In the genomic region with DNA sequence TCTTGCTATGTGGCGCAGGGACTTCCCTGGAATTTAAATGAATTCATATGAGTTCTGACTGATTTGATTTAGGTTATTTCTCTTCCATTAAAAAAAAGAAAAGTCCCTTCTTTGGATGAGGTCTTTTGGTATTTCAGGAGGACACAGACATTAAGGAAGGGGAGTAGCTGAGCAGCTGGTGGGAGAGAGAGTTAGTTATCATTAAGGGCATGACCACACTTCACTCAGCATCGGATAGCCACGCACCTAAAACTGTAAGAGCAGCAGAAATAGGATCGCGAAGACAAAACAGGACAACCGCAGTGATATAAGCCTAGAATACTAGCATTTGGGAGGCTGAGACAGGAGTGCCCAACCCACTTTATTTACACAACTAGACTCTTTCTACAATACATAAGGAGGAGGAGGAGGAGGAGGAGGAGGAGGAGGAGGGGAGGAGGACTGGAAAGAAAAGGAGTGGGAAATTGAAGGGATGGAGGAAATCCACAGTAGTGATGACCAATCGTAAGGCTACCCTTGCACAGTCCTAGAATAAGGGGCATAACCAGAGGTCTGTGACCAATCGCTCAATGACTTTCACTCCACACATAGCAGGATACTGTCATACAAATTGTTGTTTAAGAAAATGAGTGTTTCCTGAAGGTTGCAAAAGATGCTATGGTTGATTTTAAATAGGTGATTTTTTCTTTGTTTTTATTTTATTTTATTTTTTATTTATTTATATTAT, we compare ENCODE assay signal across 24 mouse cellular contexts.
A peak's percentile ranks its signal among the peaks of the same experiment; 100 is the strongest.
DNase-seq lines count a peak whose midpoint lies in the region; ATAC-seq and TF ChIP-seq lines count a peak whose summit lies in the region.
"Had no signal": no experiment of that assay in that cellular context is flagged by ENCODE, and none has a peak within 500 bp of the region (broad histone marks: within the 10 kb centered on the region; RNA-seq: fewer than 3 reads in every experiment).

No protein-coding gene starts in this region.

- H3K4me1 ChIP-seq in megakaryocyte, embryonic 14.5 days: peaks cover 37% of the 10 kb centered on the region
- H3K4me1 ChIP-seq in G1E (ENCODE audit: insufficient read depth, low read depth, low read length): peaks cover 34% of the 10 kb centered on the region
- H3K4me1 ChIP-seq in liver, embryonic 14.5 days (replicated peaks; ENCODE audit: control insufficient read depth in 2 of 2, insufficient read depth in 2 of 2, low read length in 1 of 2): peaks cover 0 to 9% of the 10 kb centered on the region in 2 experiments; a peak in 2 of 4 replicates
- H3K4me1 ChIP-seq: heart, embryonic 10.5 days; neural tube, embryonic 15.5 days had no signal

- no peaks in the 10 kb centered on the region for H3K27me3 ChIP-seq in megakaryocyte, embryonic 14.5 days (replicated peaks)
- no peaks in the 10 kb centered on the region for H3K27me3 ChIP-seq in G1E (ENCODE audit: insufficient read depth, low read length)
- no peaks in the 10 kb centered on the region for H3K27me3 ChIP-seq in liver, embryonic 14.5 days (ENCODE audit: control insufficient read depth, insufficient read depth, low read length)
- H3K27me3 ChIP-seq: CH12.LX; neural tube, embryonic 15.5 days had no signal

- H3K27ac ChIP-seq in liver, embryonic 14.5 days: no peak overlapping the region
- H3K27ac ChIP-seq: heart, embryonic 10.5 days; hindbrain, embryonic 14.5 days; kidney, postnatal 0 days; neural tube, embryonic 15.5 days had no signal

- 40% methylated on average over 8 of the region's 8 CpGs for WGBS in liver, embryonic 14.5 days (ENCODE audit: insufficient replicate concordance)

- no peak for TF ChIP-seq CTCF in G1E (IDR thresholded peaks at IDR 0.05; ENCODE audit: low read depth, low read length)
- TF ChIP-seq CTCF in liver, embryonic 14.5 days (IDR thresholded peaks at IDR 0.05; ENCODE audit: low read depth): no peak

- peaks cover 3% of the 10 kb centered on the region for H3K36me3 ChIP-seq in megakaryocyte, embryonic 14.5 days (replicated peaks; ENCODE audit: low read length)
- H3K36me3 ChIP-seq in G1E (replicated peaks): no peaks in the 10 kb centered on the region
- H3K36me3 ChIP-seq in liver, embryonic 14.5 days (replicated peaks; ENCODE audit: control insufficient read depth, insufficient read depth, low read depth): no peaks in the 10 kb centered on the region
- H3K36me3 ChIP-seq: heart, embryonic 10.5 days; neural tube, embryonic 15.5 days had no signal

- peaks cover 4% of the 10 kb centered on the region; the same call in 1 of the 2 replicates for H3K9me3 ChIP-seq in megakaryocyte, embryonic 14.5 days
- peaks cover 3% of the 10 kb centered on the region; the same call in 1 of the 2 replicates for H3K9me3 ChIP-seq in G1E (replicated peaks)
- H3K9me3 ChIP-seq in liver, embryonic 14.5 days (ENCODE audit: control insufficient read depth, low read length): no peaks in the 10 kb centered on the region
- H3K9me3 ChIP-seq: heart, embryonic 10.5 days; neural tube, embryonic 15.5 days had no signal

- H3K4me2 ChIP-seq in liver, embryonic 14.5 days (ENCODE audit: low read depth): peak overlapping the region; percentile 58
- H3K4me2 ChIP-seq: hindbrain, embryonic 14.5 days; neural tube, embryonic 15.5 days had no signal

- TF ChIP-seq EP300 in liver, embryonic 14.5 days (IDR thresholded peaks at IDR 0.05; ENCODE audit: low read depth): no peak

- no peak for DNase-seq in G1E (ENCODE audit: low spot score)
- DNase-seq in MEL-GATA-1-ER (ENCODE audit: extremely low read depth, low read depth): peak; percentile 29
- no peak for DNase-seq in liver, embryonic 14.5 days (ENCODE audit: low read depth in 3 of 3, low spot score in 3 of 3)
- DNase-seq in Muller cell, postnatal 12 days (ENCODE audit: inconsistent ontology term): no peak
- no peak for DNase-seq in testis, postnatal 14 days (ENCODE audit: low spot score)
- DNase-seq: adrenal gland, postnatal 14 days; B cell, adult 2 months; cerebellum, adult 8-10 months; heart, postnatal 4 days; kidney, adult 18-20 months; left cerebral cortex, postnatal 4 days; right cerebral cortex, adult 18-20 months; thymus, adult 2 months; thymus, postnatal 4 days had no signal

- H3K4me3 ChIP-seq in megakaryocyte, embryonic 14.5 days (replicated peaks): peak overlapping the region; percentile 65
- no peak overlapping the region; the same call in 1 of the 2 replicates for H3K4me3 ChIP-seq in G1E (ENCODE audit: low read depth, low read length)
- no peak overlapping the region for H3K4me3 ChIP-seq in liver, embryonic 14.5 days (ENCODE audit: insufficient read depth in 1 of 2, low read depth in 2 of 2, low read length in 2 of 2)
- H3K4me3 ChIP-seq: heart, embryonic 10.5 days; myocyte; neural tube, embryonic 15.5 days had no signal

- no peak overlapping the region for H3K9ac ChIP-seq in liver, embryonic 14.5 days (replicated peaks)
- H3K9ac ChIP-seq: hindbrain, embryonic 14.5 days; neural tube, embryonic 15.5 days had no signal

- no peak for ATAC-seq in megakaryocyte, adult 5-6 weeks (ENCODE audit: poor library complexity, severe bottlenecking)
- ATAC-seq in G1E (ENCODE audit: extremely low read depth, insufficient number of reproducible peaks, low FRiP score, poor library complexity, severe bottlenecking): peak; percentile 11; the same call in 1 of the 2 replicates
- ATAC-seq in liver, embryonic 14.5 days (ENCODE audit: insufficient read depth): peak; percentile 32; the same call in 1 of the 2 replicates
- ATAC-seq: inflammation-experienced regulatory T-cells, adult 6 months; lung, postnatal 0 days had no signal
